Mouse (Mus musculus) intestine, embryonic 16.5 days (tissue): ENCODE measurements at regions not wholly inside any gene's neighbourhood (a gene's known extent, or its start where the extent isn't known, plus 50 kb on each side); places are given as distances from the start of the nearest gene placed in this dataset.

ENCODE experiments used
- ATAC-seq: fragments of 200-750 bp; cut with Nextera tagmentation; 2 replicates; pipeline ENCODE4 v1.8.0; 2017; ENCODE audit warnings: moderate TSS enrichment, moderate library complexity
- H3K27ac ChIP-seq: fragments of 300-500 bp; sonication (generic); 2 replicates; pipeline ENCODE4 v1.5.1; 2014; ENCODE audit warnings: mild to moderate bottlenecking, low read length
- H3K27me3 ChIP-seq: fragments of 300-500 bp; sonication (generic); replicated peaks from 2 replicates; pipeline ENCODE4 v1.6.1; 2014; ENCODE audit warnings: low read length, control low read depth, mixed read lengths; ENCODE audit not compliant: control insufficient read depth, insufficient read depth
- H3K36me3 ChIP-seq: fragments of 300-500 bp; sonication (generic); 2 replicates; pipeline ENCODE4 v1.6.1; 2014; ENCODE audit warnings: low read length, control low read depth; ENCODE audit not compliant: control insufficient read depth, insufficient read depth
- H3K4me1 ChIP-seq: fragments of 300-500 bp; sonication (generic); 2 replicates; pipeline ENCODE4 v1.6.1; 2014; ENCODE audit warnings: low read length, control low read depth, mixed read lengths; ENCODE audit not compliant: control insufficient read depth, insufficient read depth
- H3K4me2 ChIP-seq: fragments of 300-500 bp; sonication (generic); 2 replicates; pipeline ENCODE4 v1.6.1; 2014; ENCODE audit warnings: low read depth, low read length, control low read depth
- H3K4me3 ChIP-seq: fragments of 300-500 bp; sonication (generic); 2 replicates; pipeline ENCODE4 v1.5.1; 2014; ENCODE audit warnings: mild to moderate bottlenecking, low read length
- H3K9ac ChIP-seq: fragments of 300-500 bp; sonication (generic); 2 replicates; pipeline ENCODE4 v1.6.1; 2014; ENCODE audit warnings: low read depth, low read length
- H3K9me3 ChIP-seq: fragments of 300-500 bp; sonication (generic); 2 replicates; pipeline ENCODE4 v1.6.1; 2016; ENCODE audit warnings: low read length, control low read depth; ENCODE audit not compliant: control insufficient read depth
- WGBS: fragments of 180-500 bp; shearing (Covaris S2); extraction: QIAGEN DNeasy Blood & Tissue Kit; methylation state at CpG from one replicate; pipeline ENCODE4 v1.1.7; 2014; 5-methylcytosine and 5-hydroxymethylcytosine counted together

DNA sequence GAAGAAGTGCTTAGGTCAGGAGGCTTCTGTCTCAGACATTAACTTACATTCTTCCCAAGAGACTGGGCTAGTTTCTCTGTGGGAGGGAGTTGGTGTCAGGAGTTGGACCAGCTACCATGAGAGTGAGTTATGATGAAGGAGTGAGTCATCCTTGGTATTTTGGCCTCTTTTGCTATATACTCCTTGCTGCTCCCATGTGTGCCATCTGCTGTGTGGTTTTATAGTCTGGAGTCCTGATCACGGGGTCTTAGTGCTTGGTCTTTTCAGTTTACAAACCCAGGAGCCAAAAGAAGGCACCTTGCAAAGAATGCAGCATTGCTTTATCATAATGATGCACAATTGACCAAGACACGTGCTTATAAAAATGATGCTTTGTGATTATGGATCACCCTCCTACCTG, 56.6 kb downstream of the Zfp503 start:
- H3K4me3 ChIP-seq = no peak overlapping the region
- 79% methylated on average over 2 of the region's 2 CpGs for WGBS
- no peak for ATAC-seq
- no peaks in the 10 kb centered on the region for H3K36me3 ChIP-seq
- H3K27me3 ChIP-seq = no peaks in the 10 kb centered on the region
- H3K9ac ChIP-seq = no peak overlapping the region
- H3K9me3 ChIP-seq = no peaks in the 10 kb centered on the region
- no peak overlapping the region for H3K27ac ChIP-seq
- no peaks in the 10 kb centered on the region for H3K4me1 ChIP-seq
- H3K4me2 ChIP-seq = no peak overlapping the region

DNA sequence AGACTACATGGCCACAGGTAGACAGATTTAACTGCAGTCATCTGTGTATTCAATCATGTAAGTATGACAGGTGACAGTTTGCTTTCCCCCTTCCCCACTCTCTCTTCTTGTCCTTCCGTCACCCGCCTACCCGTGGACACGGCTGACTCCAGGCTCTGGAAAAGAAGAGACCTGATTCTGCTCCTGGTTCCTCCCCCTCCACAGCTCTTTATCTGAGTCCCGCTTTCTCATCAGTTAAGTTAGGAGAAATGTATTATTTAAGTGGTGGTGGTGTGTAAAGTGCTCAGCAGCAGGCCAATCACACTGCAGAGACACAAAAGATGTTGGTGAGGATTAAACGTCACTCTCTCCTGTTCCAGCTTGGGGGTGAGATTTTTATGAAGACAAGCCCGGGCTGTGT, 57.5 kb downstream of the Zfp503 start:
- H3K36me3 ChIP-seq = no peaks in the 10 kb centered on the region
- no peak overlapping the region for H3K9ac ChIP-seq
- 77% methylated on average over 7 of the region's 7 CpGs for WGBS
- H3K9me3 ChIP-seq = no peaks in the 10 kb centered on the region
- H3K4me3 ChIP-seq = no peak overlapping the region
- no peaks in the 10 kb centered on the region for H3K4me1 ChIP-seq
- no peak overlapping the region for H3K4me2 ChIP-seq
- no peaks in the 10 kb centered on the region for H3K27me3 ChIP-seq
- no peak for ATAC-seq
- no peak overlapping the region for H3K27ac ChIP-seq

DNA sequence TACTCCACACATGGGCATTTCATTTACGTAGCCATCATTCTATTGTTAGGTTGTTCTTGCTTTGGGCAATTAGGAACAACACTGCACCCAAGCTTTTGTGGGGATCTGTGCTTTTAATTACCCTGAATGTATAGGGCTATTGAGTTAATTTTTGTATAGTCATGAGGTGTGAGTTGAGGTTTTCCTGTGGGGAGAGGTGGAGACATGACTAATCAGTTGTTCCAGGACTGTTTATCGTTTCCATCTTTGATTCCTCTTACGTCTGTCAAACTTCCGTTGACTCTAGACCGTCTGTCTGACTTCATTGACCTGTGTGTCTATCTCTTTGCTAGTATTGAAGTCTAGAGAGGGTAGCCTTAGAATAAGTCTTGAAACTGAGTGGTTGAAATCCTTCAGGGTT, 60.4 kb downstream of the Zfp503 start:
- Histone ChIP-seq H3K4me1 (no peaks in the 10 kb centered on the region), H3K27me3 (no peaks in the 10 kb centered on the region), H3K36me3 (no peaks in the 10 kb centered on the region), H3K4me3 (no peak overlapping the region), H3K27ac (no peak overlapping the region), H3K9me3 (no peaks in the 10 kb centered on the region), H3K9ac (no peak overlapping the region), H3K4me2 (no peak overlapping the region)
- ATAC-seq = no peak
- 68% methylated on average over 5 of the region's 5 CpGs for WGBS

GRCm38 (mm10) chr14:21916671-21917070, 67.9 kb upstream of the Comtd1 start:
- ATAC-seq = no peak
- Histone ChIP-seq H3K4me1 (no peaks in the 10 kb centered on the region), H3K9me3 (no peaks in the 10 kb centered on the region), H3K9ac (no peak overlapping the region), H3K4me2 (no peak overlapping the region), H3K4me3 (no peak overlapping the region), H3K36me3 (no peaks in the 10 kb centered on the region), H3K27ac (no peak overlapping the region), H3K27me3 (no peaks in the 10 kb centered on the region)
- 81% methylated on average over 3 of the region's 3 CpGs for WGBS

GRCm38 (mm10) chr14:21904498-21905395, 56.0 kb upstream of the Comtd1 start:
- 24% methylated on average over 18 of the region's 18 CpGs for WGBS
- no peak overlapping the region for H3K9ac ChIP-seq
- no peaks in the 10 kb centered on the region for H3K9me3 ChIP-seq
- H3K27me3 ChIP-seq = 0 out of 2 replicates have a peak, but pooled peaks cover 2% of the 10 kb centered on the region
- H3K4me2 ChIP-seq = peak overlapping the region; percentile 46
- H3K36me3 ChIP-seq = no peaks in the 10 kb centered on the region
- H3K27ac ChIP-seq = 0 out of 2 replicates have a peak overlapping the region, but pooled peaks have one; percentile 21
- peaks cover 19% of the 10 kb centered on the region for H3K4me1 ChIP-seq
- peak; percentile 54; the same call in 1 of the 2 replicates for ATAC-seq
- H3K4me3 ChIP-seq = no peak overlapping the region

DNA sequence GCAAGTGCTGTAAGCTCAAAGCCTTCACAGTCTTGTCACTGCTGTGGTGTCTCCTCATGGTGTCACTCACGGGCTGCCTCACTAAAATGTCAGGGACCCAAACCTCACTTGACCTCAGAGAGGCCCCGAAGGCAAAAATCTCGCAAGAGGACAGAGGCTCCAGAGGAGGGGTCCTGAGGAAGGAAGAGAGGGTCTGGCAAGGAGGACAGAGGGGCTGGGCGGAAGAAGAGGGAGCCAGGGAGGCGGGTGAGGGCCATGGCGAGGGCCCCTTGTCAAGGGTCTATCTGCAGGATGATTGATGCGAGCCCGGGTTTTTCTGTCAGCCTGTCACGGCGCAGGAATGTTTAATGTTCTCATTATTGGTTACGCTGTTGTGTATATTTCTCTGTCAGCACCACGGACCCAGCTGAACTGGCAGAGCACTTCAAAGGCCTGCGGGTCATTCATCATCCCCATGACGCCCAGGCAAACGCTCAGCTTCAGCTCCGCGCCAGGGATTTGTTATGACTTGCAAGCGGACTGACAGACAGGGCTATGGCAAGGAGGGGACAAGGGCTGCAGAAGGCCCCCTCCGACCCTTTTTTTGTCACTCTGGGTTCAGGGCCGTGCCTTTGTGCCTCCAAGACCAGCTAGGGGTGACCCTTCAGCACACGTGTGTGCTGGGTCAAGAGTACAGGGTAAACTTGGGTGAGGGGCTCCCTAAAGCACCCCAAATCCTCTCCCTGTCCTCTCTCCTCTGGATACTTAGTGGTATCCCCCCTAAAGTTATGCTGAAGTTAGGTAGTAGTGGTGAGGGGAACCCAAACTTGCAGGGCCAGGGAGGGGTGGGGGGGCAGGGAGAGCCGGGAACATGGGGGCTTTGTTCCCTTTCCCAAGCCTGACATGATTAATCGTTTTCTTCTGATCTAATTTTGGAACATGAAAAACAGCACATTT, 55.1 kb upstream of the Comtd1 start:
- peak overlapping the region; percentile 63; the same call in 1 of the 2 replicates for H3K27ac ChIP-seq
- H3K27me3 ChIP-seq = 0 out of 2 replicates have a peak, but pooled peaks cover 2% of the 10 kb centered on the region
- peak; percentile 82 for ATAC-seq
- peak overlapping the region; percentile 48 for H3K9ac ChIP-seq
- peak overlapping the region; percentile 46 for H3K4me2 ChIP-seq
- no peaks in the 10 kb centered on the region for H3K9me3 ChIP-seq
- 10% methylated on average over 23 of the region's 23 CpGs for WGBS
- peaks cover 19% of the 10 kb centered on the region for H3K4me1 ChIP-seq
- H3K36me3 ChIP-seq = no peaks in the 10 kb centered on the region
- H3K4me3 ChIP-seq = peak overlapping the region; percentile 13; the same call in 1 of the 2 replicates

GRCm38 (mm10) chr14:21902856-21903255, 54.1 kb upstream of the Comtd1 start:
- WGBS = 56% methylated on average over 1 of the region's 1 CpGs
- 0 out of 2 replicates have a peak overlapping the region, but pooled peaks have one; percentile 12 for H3K27ac ChIP-seq
- no peak for ATAC-seq
- no peak overlapping the region for H3K4me2 ChIP-seq
- H3K9ac ChIP-seq = no peak overlapping the region
- 0 out of 2 replicates have a peak, but pooled peaks cover 2% of the 10 kb centered on the region for H3K27me3 ChIP-seq
- H3K36me3 ChIP-seq = no peaks in the 10 kb centered on the region
- no peaks in the 10 kb centered on the region for H3K9me3 ChIP-seq
- H3K4me1 ChIP-seq = peaks cover 19% of the 10 kb centered on the region
- H3K4me3 ChIP-seq = no peak overlapping the region

DNA sequence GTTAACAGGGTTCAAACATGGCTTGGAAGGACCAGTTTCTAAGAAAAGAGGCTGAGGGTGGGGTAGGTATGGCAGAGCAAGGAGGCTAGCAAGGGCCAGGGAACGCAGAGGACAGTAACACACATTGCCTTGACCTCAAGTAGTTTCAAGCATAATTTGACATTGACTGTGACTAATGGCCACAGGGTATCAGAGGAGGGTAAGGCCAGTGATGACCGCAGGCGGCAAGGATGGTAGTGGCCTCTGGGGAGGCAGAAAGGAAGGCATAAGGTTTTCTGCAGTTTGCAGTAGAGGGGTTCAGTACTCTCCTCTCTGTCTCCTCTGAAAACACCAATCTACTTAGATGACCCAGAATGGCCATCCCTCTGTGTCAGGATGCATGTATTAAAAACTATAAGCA, 53.7 kb upstream of the Comtd1 start:
- H3K9ac ChIP-seq = no peak overlapping the region
- no peak overlapping the region for H3K4me2 ChIP-seq
- H3K36me3 ChIP-seq = no peaks in the 10 kb centered on the region
- H3K27ac ChIP-seq = no peak overlapping the region
- no peaks in the 10 kb centered on the region for H3K9me3 ChIP-seq
- no peak for ATAC-seq
- H3K27me3 ChIP-seq = 0 out of 2 replicates have a peak, but pooled peaks cover 2% of the 10 kb centered on the region
- 79% methylated on average over 3 of the region's 3 CpGs for WGBS
- no peak overlapping the region for H3K4me3 ChIP-seq
- peaks cover 19% of the 10 kb centered on the region for H3K4me1 ChIP-seq

- ATAC-seq = no peak
- no peak overlapping the region for H3K4me2 ChIP-seq
- H3K36me3 ChIP-seq = no peaks in the 10 kb centered on the region
- H3K9me3 ChIP-seq = no peaks in the 10 kb centered on the region
- H3K27ac ChIP-seq = no peak overlapping the region
- no peak overlapping the region for H3K4me3 ChIP-seq
- H3K4me1 ChIP-seq = peaks cover 19% of the 10 kb centered on the region
- H3K27me3 ChIP-seq = 0 out of 2 replicates have a peak, but pooled peaks cover 2% of the 10 kb centered on the region
- 63% methylated on average over 2 of the region's 2 CpGs for WGBS
- H3K9ac ChIP-seq = no peak overlapping the region
Measured at GRCm38 (mm10) chr14:21900951-21901350, 52.2 kb upstream of the Comtd1 start.
